Mouse (Mus musculus) mesoderm, embryonic 11.5 days (tissue): ENCODE measurements around the gene Zfp786.
A peak's percentile ranks its signal among the peaks of the same experiment; 100 is the strongest.
"Not testable (repeated sequence)": the region's sequence is repeated elsewhere in the genome, so short reads cannot be mapped to it uniquely, and the experiment has no call there.

Experiments
- DNase-seq: peaks from one replicate; pipeline ENCODE4 v3.0.0-alpha.2; 2012; ENCODE audit warnings: low read depth, low spot score

The Zfp786 gene

GRCm38 (mm10) chr6:47781091-47781968, 49.3 kb downstream of the Zfp786 start:
- DNase-seq, result peak; percentile 79

GRCm38 (mm10) chr6:47780576-47781013, 50.1 kb downstream of the Zfp786 start:
- DNase-seq, result peak; percentile 29

- peak; percentile 59 for DNase-seq
Observed at GRCm38 (mm10) chr6:47771760-47772159, 58.9 kb downstream of the Zfp786 start.

- not testable (repeated sequence) for DNase-seq
Observed at GRCm38 (mm10) chr6:47771113-47771512, 59.6 kb downstream of the Zfp786 start.

GRCm38 (mm10) chr6:47769861-47770260, 60.8 kb downstream of the Zfp786 start:
- DNase-seq, result not testable (repeated sequence)
